Mouse (Mus musculus): ENCODE data around the gene Gbf1. TPM values are rescaled to one million over a fixed set of nuclear protein-coding genes. Genes with fewer than 3 reads are reported as not detected.

The Gbf1 gene
- polyA plus RNA-seq (2012; ENCODE audit: insufficient read depth, insufficient read length, low replicate concordance, missing spikeins) = 348 TPM in 1 of 2 replicates, not detected in the other

DNA sequence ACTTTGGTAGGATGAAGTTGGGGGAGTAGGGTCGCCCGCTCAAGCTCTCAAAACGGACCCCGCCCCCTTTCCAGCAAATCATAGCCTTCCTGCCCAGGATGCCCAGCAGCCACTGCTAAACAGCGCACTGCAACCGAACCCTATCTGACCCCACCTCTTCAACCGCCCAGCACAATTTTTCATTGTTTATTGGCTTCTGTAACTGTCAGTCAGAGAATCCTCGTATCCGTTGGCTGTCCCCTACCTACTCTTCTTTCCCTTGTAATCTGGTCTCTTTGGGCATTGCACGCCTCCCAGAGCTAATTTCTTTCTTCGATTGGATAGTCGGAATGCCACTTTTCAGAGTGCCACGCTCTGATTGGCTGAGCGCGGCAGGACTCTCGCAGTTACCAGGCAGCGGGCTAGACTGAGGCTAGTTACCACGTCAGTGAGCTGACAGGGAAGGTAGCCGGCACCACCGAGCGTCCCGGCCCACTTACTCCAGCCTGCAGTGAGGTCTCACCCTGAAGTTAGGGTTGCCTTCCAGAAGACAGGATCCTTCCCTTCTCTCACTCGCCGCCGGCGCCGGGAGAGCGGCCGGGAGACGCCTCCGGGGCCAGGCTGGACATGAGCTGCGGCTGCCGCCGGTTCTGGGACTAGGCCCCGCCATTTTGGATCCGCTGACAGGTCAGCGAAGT is at the start of gene Gbf1:
Gene Gbf1 (plus strand): TSS at position 383 of the 677 bp plus-strand sequence.
- WGBS = 0% methylated on average over 37 of the region's 37 CpGs
- H3K4me3 ChIP-seq (ENCODE audit: insufficient read depth, low read depth, low read length) = peak within 1 kb of the TSS; percentile 70
- no peak for TF ChIP-seq CTCF (IDR thresholded peaks at IDR 0.05; ENCODE audit: insufficient read depth, low read depth, low read length)
- peak; percentile 58 for TF ChIP-seq POLR2A (IDR thresholded peaks at IDR 0.05; ENCODE audit: insufficient read depth, low read depth, low read length)
- peak within 1 kb of the TSS; percentile 43; the same call in 1 of the 2 replicates for H3K27ac ChIP-seq (ENCODE audit: insufficient read depth, low read depth, low read length)
- H3K4me1 ChIP-seq (ENCODE audit: control insufficient read depth, insufficient read depth, low read length) = peaks cover 18% of the 10 kb centered on the region

DNA sequence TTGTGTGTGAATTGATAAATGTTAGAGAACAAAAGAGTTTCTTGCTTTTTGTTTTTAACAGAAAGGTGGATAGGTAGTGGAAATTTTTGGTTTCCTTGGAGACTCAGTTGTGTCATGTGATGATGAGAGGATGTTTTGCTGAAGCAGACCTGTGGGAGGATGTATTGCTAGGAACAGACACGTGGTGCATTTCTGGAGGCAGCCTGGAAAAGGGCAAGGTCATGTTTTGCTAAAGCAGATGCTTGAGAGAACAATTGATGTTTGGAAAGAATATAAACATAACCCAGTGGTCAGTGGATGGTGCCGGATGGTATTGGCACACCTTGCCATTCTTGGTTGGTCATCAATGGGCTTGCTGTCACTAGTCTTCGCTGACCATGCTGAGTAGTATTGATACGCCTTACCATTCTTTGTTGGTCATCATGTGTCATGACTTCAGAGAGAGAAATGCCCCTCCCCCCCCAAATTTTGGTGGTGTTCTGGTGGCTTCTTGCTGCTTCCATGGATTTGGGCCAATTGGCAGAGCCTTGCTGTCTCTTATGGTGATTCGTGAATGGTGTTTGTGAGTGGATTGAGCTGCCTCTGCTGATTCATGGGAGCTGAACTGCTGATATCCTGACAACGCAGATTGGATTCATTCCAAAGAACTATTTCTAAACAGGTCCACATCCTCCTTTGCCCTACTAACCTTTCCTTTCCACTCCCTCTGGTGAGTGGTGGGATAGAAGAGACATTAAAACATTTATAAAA is 48.7 kb upstream of the Gbf1 start:
- TF ChIP-seq CTCF (IDR thresholded peaks at IDR 0.05; ENCODE audit: insufficient read depth, low read depth, low read length) = no peak
- no peak for TF ChIP-seq POLR2A (IDR thresholded peaks at IDR 0.05; ENCODE audit: insufficient read depth, low read depth, low read length)
- Histone ChIP-seq H3K4me3 (ENCODE audit: insufficient read depth, low read depth, low read length) (no peak overlapping the region), H3K4me1 (ENCODE audit: control insufficient read depth, insufficient read depth, low read length) (no peaks in the 10 kb centered on the region), H3K27ac (ENCODE audit: insufficient read depth, low read depth, low read length) (no peak overlapping the region)
- 73% methylated on average over 6 of the region's 6 CpGs for WGBS

DNA sequence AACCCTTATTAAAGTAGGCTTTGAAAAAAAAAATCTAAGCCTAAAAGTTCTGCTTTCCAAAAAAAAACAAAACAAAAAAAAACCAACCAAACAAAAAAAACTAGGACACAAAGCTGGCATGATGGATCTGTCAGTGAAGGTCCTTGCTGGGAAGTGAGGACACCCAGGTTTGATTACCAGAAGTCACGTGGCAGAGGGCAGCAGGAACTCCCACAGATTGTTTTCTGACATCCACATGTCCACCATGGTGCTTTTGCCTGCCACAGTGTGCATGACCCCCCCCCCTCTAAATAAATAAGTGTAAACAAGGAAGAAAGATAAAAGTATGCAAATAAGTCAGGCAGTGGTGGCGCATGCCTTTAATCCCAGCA is 48.1 kb upstream of the Gbf1 start:
- no peak overlapping the region for H3K27ac ChIP-seq (ENCODE audit: insufficient read depth, low read depth, low read length)
- WGBS = 84% methylated on average over 2 of the region's 2 CpGs
- H3K4me3 ChIP-seq (ENCODE audit: insufficient read depth, low read depth, low read length) = no peak overlapping the region
- TF ChIP-seq POLR2A (IDR thresholded peaks at IDR 0.05; ENCODE audit: insufficient read depth, low read depth, low read length) = no peak
- TF ChIP-seq CTCF (IDR thresholded peaks at IDR 0.05; ENCODE audit: insufficient read depth, low read depth, low read length) = no peak
- no peaks in the 10 kb centered on the region for H3K4me1 ChIP-seq (ENCODE audit: control insufficient read depth, insufficient read depth, low read length)

DNA sequence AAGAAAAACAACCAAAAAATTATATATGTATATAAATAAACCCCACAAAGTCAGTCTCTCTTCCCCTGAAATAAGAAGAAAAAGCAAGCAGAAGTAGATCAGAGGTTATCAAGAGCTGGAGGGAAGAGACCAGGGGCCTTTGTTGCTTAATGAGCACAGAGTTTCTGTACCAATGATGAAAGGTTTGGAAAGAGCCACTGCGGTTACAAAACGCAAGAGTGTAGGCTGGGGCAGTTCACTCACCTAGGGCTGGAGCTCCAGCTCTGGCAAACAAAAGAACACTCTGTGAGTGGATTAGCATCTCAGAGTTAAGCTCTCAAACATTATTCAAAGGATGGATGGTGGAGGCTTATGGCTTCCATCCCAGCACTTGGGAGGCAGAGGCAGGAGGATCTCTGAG is 42.1 kb upstream of the Gbf1 start:
- Histone ChIP-seq H3K4me1 (ENCODE audit: control insufficient read depth, insufficient read depth, low read length) (no peaks in the 10 kb centered on the region), H3K27ac (ENCODE audit: insufficient read depth, low read depth, low read length) (no peak overlapping the region), H3K4me3 (ENCODE audit: insufficient read depth, low read depth, low read length) (no peak overlapping the region)
- TF ChIP-seq POLR2A (IDR thresholded peaks at IDR 0.05; ENCODE audit: insufficient read depth, low read depth, low read length) (no peak), CTCF (IDR thresholded peaks at IDR 0.05; ENCODE audit: insufficient read depth, low read depth, low read length) (no peak)
- 70% methylated on average over 2 of the region's 2 CpGs for WGBS

DNA sequence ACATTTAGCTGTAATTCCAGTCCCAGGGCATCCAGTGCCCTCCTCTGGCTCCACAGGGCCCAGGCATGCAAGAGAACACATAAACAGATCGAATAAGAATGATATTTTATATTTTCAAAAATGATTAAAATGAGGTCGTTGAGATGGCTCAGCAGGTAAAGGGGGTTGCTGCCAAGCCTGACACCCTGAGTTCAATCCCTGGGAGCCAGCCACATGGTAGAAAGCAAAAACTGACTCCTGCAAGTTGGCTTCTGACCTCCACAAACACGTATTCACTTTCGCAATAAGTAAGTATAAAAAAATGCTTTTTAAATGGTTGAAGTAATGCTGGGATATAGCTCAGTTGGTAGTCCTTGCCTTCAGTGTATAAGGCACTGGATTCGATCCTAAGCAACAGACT is 41.5 kb upstream of the Gbf1 start:
- no peak for TF ChIP-seq POLR2A (IDR thresholded peaks at IDR 0.05; ENCODE audit: insufficient read depth, low read depth, low read length)
- TF ChIP-seq CTCF (IDR thresholded peaks at IDR 0.05; ENCODE audit: insufficient read depth, low read depth, low read length) = no peak
- 90% methylated on average over 5 of the region's 5 CpGs for WGBS
- Histone ChIP-seq H3K27ac (ENCODE audit: insufficient read depth, low read depth, low read length) (no peak overlapping the region), H3K4me3 (ENCODE audit: insufficient read depth, low read depth, low read length) (no peak overlapping the region), H3K4me1 (ENCODE audit: control insufficient read depth, insufficient read depth, low read length) (no peaks in the 10 kb centered on the region)

DNA sequence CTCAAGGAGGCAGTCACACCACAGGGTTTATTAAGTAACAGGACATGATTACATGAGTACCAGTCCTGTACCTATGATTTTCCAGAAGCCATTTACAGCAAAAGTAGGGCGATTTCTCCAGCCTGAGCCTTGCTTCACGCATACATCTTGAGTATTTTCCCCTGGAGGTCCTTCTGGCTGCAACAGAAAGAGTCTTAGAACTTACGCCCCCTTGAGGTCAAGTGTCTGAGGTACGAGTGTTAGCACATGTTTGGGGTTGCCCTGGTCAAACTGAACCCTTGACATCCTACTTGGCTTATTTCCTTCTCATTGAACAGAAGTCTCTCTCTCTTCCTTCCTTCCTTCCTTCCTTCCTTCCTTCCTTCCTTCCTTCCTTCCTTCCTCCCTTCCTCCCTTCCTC is 37.7 kb upstream of the Gbf1 start:
- TF ChIP-seq POLR2A (IDR thresholded peaks at IDR 0.05; ENCODE audit: insufficient read depth, low read depth, low read length) (no peak), CTCF (IDR thresholded peaks at IDR 0.05; ENCODE audit: insufficient read depth, low read depth, low read length) (no peak)
- no peak overlapping the region for H3K4me3 ChIP-seq (ENCODE audit: insufficient read depth, low read depth, low read length)
- no peak overlapping the region for H3K27ac ChIP-seq (ENCODE audit: insufficient read depth, low read depth, low read length)
- WGBS = 65% methylated on average over 4 of the region's 4 CpGs
- H3K4me1 ChIP-seq (ENCODE audit: control insufficient read depth, insufficient read depth, low read length) = no peaks in the 10 kb centered on the region

DNA sequence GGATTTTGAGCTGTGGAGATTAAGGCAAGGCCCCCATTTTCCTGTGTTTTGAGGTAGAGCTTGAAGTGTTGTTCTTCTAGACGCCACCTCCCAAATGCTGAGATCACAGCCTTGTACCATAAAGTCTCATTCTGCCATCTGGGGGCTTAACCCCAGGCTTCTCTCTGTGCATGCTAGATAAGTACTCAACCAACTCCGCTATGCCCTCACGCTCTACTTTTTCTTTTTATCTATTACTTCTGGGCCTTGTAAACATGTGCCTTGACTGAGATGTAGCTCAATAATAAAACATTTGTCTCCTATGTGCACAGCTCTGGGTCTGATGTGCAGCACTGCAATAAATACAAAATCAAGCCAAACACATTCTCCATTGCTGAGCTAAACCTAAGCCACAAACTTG is 32.9 kb upstream of the Gbf1 start:
- no peak overlapping the region for H3K27ac ChIP-seq (ENCODE audit: insufficient read depth, low read depth, low read length)
- H3K4me1 ChIP-seq (ENCODE audit: control insufficient read depth, insufficient read depth, low read length) = no peaks in the 10 kb centered on the region
- H3K4me3 ChIP-seq (ENCODE audit: insufficient read depth, low read depth, low read length) = no peak overlapping the region
- WGBS = 93% methylated on average over 3 of the region's 3 CpGs
- no peak for TF ChIP-seq CTCF (IDR thresholded peaks at IDR 0.05; ENCODE audit: insufficient read depth, low read depth, low read length)
- no peak for TF ChIP-seq POLR2A (IDR thresholded peaks at IDR 0.05; ENCODE audit: insufficient read depth, low read depth, low read length)

DNA sequence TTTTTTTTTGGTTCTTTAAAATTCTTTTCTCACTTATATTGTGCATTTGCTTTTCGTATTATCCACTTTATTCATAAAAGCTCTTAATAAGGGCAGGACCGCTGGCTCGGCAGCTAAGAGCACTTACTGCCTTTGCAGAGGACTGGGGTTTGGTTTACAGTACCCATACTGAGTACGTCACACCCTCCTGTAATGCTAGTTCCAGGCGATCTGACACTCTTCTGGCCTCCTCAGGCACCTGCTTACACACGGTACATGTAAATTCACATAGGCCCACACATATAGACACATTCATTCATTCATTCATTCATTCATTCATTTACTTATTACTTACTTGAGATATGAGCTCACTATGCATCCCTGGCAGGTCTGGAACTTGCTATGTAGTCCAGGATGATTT is 31.4 kb upstream of the Gbf1 start:
- Histone ChIP-seq H3K27ac (ENCODE audit: insufficient read depth, low read depth, low read length) (no peak overlapping the region), H3K4me1 (ENCODE audit: control insufficient read depth, insufficient read depth, low read length) (no peaks in the 10 kb centered on the region), H3K4me3 (ENCODE audit: insufficient read depth, low read depth, low read length) (no peak overlapping the region)
- WGBS = 79% methylated on average over 6 of the region's 6 CpGs
- TF ChIP-seq POLR2A (IDR thresholded peaks at IDR 0.05; ENCODE audit: insufficient read depth, low read depth, low read length) = no peak
- no peak for TF ChIP-seq CTCF (IDR thresholded peaks at IDR 0.05; ENCODE audit: insufficient read depth, low read depth, low read length)

DNA sequence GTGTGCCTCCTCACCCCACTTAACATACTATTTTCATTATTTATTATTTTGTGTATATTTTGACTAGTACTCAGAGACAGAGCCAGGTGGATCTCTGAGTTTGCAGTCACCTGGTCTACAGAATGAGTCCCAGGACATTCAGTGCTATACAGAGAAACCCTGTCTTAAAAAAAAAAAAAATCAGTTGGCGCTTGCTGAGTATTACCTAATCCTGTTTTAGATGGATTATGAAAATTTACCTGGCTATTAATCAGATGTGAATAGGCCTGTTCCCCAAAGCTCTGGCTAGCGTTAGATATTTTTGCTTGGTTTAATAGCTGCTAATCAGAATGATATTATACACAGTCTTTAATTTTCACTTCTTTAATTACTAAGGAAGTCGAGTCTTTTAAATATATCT is 28.4 kb upstream of the Gbf1 start:
- TF ChIP-seq CTCF (IDR thresholded peaks at IDR 0.05; ENCODE audit: insufficient read depth, low read depth, low read length) (no peak), POLR2A (IDR thresholded peaks at IDR 0.05; ENCODE audit: insufficient read depth, low read depth, low read length) (no peak)
- H3K27ac ChIP-seq (ENCODE audit: insufficient read depth, low read depth, low read length) = no peak overlapping the region
- no peaks in the 10 kb centered on the region for H3K4me1 ChIP-seq (ENCODE audit: control insufficient read depth, insufficient read depth, low read length)
- 79% methylated on average over 3 of the region's 3 CpGs for WGBS
- no peak overlapping the region for H3K4me3 ChIP-seq (ENCODE audit: insufficient read depth, low read depth, low read length)
